Mouse (Mus musculus): ENCODE results near the gene Hmga1. TPM values are rescaled to one million over a fixed set of nuclear protein-coding genes. Genes with fewer than 3 reads are reported as not detected.

Gene Hmga1
- polyA plus RNA-seq, 2 experiments from 2014 or later = 82.7 to 84.0 TPM

DNA sequence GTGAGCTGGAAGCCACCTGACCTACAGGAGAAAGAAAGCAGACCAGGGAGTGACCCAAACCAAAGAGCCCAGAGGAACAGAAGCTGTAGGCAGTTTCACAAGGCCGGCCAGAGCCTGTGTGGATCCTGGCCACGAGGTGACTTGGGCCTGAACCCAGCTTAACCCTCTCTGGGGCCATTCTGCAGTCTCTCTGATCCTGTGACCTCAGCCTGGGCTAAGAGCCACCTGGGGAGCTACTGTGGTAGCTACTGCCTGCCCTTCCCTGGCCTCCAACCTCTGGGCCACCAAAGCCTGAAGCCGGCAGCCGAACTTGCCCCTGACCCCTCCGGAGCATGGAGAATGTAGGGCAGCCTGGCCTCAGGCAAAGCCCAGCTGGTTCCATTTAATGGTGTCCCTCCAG is 27.5 kb upstream of the Hmga1 start:
- ATAC-seq = no peak

DNA sequence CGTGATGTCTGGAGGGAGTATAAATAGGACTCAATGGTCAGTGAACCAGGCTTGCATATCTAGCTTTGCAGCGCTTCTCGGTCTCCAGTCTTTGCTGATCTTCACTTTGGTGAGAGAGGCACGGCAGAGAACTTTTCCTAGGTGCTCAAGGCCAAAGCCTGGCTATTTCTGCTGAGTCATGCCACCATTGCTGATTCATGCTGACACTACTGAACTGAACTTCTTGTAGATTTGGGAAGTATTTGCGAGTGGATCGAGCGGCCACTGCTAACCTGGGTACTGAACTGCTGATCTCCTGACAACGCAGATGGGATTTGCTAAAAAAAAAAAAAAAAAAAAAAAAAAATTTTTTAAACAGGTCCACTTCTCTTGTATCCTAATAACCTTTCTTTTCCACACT is 24.2 kb upstream of the Hmga1 start:
- ATAC-seq = no peak

DNA sequence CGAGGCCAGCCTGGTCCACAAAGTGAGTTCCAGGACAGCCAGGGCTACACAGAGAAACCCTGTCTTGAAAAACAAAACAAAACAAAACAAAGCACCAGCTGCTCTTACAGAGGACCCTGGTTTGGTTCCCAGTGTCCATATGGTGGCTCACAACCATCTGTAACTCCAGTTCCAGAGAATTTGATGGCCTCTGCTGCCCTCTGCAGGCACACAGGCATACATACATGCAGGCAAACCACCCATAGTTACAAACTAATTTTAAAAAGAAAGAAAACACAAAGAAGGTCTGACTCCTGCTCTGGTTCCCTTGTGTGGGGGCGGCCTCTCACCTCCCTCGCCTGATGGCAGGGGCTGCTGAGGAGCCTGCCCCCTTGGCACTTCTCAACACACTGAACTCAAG is 22.9 kb upstream of the Hmga1 start:
- ATAC-seq = no peak

DNA sequence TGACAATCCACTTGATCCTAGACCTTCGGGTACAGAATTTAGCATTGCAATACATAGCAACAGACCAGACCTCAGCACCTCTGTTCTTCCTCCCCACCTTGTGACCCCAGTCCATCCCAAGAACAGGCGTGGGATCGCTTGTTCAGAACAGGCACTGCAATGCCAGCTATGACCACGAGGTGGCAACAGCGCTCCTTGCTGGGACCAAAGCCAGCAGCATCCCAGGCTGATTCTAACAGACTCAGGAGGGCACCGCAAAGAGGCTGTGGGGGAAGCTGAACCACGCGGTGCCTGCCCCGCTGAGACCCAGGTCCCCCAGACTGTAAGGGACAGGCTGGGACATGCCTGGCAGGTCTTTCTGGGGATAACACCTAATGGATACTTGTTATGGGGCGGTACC is 21.6 kb upstream of the Hmga1 start:
- peak; percentile 77 for ATAC-seq

GRCm38 (mm10) chr17:27541261-27541660 is 15.0 kb upstream of the Hmga1 start:
- no peak for ATAC-seq

GRCm38 (mm10) chr17:27541984-27542383 is 14.3 kb upstream of the Hmga1 start:
- ATAC-seq = no peak

DNA sequence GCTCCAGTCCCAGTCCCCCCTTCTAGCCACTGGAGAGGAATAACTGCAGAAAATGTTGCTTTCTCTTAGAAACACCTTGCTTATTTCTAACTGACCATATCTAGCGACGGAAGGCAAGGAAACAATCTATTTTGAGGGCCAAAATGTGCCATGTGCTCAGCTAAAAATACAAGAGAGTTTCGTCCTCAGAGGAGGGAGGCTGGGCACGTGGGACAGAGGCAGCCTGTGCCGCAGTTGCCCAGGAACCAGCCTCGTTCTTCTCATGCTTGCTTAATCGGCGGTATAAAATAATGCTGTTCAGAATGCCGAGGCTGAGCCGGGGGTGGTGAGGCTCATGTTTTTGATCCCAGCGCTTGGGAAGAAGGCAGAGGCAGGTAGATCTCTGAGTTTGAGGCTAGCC is 11.7 kb upstream of the Hmga1 start:
- no peak for ATAC-seq

DNA sequence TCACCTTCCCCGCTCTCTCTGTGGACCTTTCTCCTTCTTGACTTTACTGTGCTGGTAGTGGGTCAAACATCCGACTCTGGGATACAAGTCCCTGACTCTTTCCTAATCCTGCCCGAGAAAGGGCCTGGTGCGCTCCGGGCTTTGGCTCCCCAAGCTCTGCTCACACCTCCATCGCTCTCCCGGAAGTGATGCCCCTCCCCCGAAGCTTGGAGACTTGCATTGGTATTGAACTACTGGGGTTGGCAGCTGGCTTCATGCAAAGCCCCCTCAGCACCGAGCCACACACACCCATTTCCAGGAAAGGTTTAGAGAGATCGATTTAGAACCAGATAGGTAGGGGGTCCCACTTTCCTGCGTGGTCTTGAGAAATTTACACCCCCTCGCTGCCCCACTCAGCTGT is 10.3 kb upstream of the Hmga1 start:
- no peak for ATAC-seq

GRCm38 (mm10) chr17:27546574-27547085 is 9.7 kb upstream of the Hmga1 start:
- no peak for ATAC-seq

- ATAC-seq = no peak
These were observed 8.9 kb upstream of the Hmga1 start for GRCm38 (mm10) chr17:27547253-27547868.

GRCm38 (mm10) chr17:27549234-27549633 is 7.1 kb upstream of the Hmga1 start:
- no peak for ATAC-seq

- no peak for ATAC-seq
These were observed 4.8 kb upstream of the Hmga1 start for GRCm38 (mm10) chr17:27551393-27551940.

DNA sequence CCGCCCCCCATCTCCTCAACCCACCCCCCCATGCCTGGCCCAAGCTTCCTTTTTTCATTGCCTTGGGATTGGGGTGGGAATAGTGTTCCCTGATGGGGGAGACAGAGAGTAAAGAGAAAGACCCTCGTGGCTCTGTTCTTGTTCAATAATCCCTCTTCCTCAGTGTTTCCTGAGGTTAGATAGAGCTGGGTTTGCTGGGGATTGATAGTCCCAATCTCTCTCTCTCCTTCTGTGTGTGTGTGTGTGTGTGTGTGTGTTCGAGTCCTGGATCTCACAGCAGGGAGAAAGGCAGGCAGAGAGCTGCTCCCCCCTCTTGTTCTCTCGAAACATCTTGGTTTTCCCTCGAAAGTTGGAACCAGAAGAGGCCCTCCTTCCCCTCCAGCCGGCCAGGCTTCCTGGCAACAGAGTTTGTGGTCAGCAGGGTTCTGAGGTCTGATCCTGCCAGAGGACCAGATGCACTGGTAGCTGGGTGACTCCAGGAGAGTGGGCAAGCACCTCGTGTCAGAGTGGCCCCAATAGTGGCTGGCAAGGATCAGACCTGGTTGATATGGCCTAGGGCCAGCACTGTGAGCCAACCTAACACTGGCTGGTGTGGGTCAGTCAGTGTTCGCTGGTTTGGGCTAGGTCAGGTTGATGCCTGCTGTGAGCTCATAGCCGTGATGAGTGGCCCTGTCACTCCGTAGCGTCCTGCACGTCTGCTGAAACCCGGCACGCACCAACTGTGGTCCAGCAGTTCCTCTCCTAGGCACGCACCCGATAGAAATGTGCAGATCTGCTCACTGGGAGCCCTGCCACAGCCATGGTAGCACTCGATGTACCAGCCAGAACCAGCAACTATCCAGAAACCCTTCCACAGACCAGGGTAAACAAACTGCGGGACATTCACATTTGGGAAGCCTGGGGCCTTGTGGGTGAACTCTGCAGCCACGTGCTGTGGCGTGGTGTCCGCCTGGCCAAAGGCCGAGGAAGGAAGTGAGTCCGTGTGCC is 3.8 kb upstream of the Hmga1 start:
- no peak for ATAC-seq

DNA sequence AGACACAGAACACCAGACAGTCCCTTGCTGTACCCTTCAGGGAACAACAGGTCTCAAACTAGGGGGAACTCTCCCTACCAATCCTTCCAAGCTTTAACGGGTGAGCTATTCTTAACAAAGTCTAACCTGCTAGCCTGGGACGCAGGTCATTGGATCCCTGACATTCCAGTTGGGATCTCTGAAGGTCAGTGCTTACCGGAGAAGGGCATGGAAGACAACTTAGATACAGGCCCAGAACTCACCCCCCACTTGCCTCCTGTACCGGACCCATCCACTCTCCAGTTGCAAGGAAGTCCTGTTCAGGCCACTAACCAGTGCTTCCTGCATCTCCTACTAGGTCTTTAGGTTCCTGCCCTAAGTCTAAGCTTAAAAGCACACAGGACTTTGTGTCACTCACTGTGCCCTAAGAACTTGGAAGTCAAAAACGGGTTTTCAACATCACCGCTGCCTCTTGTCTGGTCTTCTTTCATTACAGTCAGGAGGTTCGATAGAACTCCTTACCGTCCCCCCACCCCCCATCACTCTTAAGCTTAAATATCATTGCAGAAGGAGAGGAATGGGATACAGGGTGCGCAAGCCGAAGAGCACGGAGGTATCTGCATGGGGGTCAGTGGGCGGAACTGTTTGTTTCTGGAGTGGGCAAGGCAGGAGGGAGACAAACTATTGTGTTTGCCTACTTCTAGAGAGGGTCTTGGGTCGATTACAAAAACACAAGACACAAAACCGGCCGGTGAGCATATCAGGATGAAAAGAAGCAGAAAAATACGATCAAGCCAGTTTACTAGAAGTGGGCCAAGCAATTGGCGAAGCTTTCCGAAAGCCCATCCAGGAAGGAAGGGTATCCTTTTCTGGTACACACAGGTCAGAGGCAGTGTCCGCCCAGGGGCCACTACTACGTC is 2.0 kb upstream of the Hmga1 start:
- ATAC-seq = no peak

GRCm38 (mm10) chr17:27555075-27555511 is 1.2 kb upstream of the Hmga1 start:
- no peak for ATAC-seq

GRCm38 (mm10) chr17:27555512-27556172 is 655 bp upstream of the Hmga1 start:
- peak; percentile 34 for ATAC-seq

- peak; percentile 40 for ATAC-seq
These were observed 1.1 kb downstream of the Hmga1 start for GRCm38 (mm10) chr17:27557181-27557926.

DNA sequence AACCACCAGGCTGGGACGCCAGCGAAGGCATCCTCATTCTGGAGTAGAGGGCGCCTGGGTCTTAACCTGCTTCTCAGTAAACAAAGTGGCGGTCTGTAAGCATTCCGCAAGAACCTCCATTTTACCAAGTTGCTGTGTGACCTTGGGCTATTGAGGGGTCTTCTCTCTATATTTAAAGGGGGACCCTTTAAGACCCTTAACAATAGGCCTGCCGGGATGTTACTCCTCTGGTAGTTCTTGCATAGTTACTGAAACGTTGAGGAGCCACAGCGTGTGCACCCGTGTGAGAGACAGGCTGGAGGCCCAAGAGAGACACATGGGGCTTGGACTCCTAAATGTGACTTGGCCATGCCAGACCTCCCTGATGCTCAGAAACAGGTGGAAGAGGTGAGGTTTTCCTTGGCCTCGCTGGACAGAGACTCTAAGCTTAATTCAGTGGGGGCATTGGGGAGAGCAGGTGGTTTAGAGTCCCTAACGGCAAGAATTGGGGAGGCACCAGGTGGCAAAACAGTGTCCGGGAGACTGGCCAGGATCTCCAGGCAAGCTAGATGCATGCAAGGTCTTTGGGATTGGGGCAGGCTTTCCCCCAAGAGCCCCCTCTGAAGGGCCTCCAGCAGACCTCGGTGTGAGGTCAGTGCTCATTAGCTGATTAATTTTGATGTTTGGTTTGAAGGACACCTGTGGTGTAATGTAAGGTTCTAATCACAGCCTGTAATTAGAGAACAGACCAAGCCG is 1.8 kb downstream of the Hmga1 start:
- ATAC-seq = no peak

- no peak for ATAC-seq
These were observed 2.5 kb downstream of the Hmga1 start for GRCm38 (mm10) chr17:27558845-27559244.

GRCm38 (mm10) chr17:27559596-27559995 is 3.3 kb downstream of the Hmga1 start:
- ATAC-seq = no peak

Data from CD4-positive, CD25-positive, alpha-beta regulatory T cell, adult 4 months (primary cell).